Mouse (Mus musculus) liver, embryonic 14.5 days (tissue): ENCODE data around the gene Uggt2. TPM values are rescaled to one million over a fixed set of nuclear protein-coding genes. Genes with fewer than 3 reads are reported as not detected.

Experiments
- ATAC-seq: fragments of 200-750 bp; cut with Nextera tagmentation; 2 replicates; pipeline ENCODE4 v1.8.0; 2017; ENCODE audit warnings: moderate number of reproducible peaks, mild to moderate bottlenecking, moderate library complexity; ENCODE audit not compliant: insufficient read depth
- DNase-seq, 3 experiments: peaks; one replicate each; pipeline ENCODE4 v3.0.0-alpha.2; 2012 to 2013; ENCODE audit warnings: low read depth in 3 of 3, low spot score in 3 of 3
- H3K27ac ChIP-seq: fragments of 300-500 bp; sonication (generic); 2 replicates; pipeline ENCODE4 v1.5.1; 2014; ENCODE audit warnings: moderate library complexity, mild to moderate bottlenecking, control low read depth, inconsistent platforms
- H3K27me3 ChIP-seq: fragments of 300-500 bp; sonication (generic); 2 replicates; pipeline ENCODE4 v1.6.1; 2014; ENCODE audit warnings: mild to moderate bottlenecking, low read length, moderate library complexity; ENCODE audit not compliant: control insufficient read depth, insufficient read depth
- H3K36me3 ChIP-seq: fragments of 300-500 bp; sonication (generic); replicated peaks from 2 replicates; pipeline ENCODE4 v1.6.1; 2014; ENCODE audit warnings: low read depth; ENCODE audit not compliant: control insufficient read depth, insufficient read depth
- H3K4me1 ChIP-seq, 2 experiments: fragments of 200-500 bp in 1 of 2; fragments of 300-500 bp in 1 of 2; sonication (generic) in 1 of 2; replicated peaks; 2 replicates each; pipeline ENCODE4 v1.6.1; 2012 to 2014; ENCODE audit warnings: antibody characterized with exemption in 1 of 2, inconsistent platforms in 1 of 2, low read length in 1 of 2; ENCODE audit not compliant: control insufficient read depth in 2 of 2, insufficient read depth in 2 of 2
- H3K4me2 ChIP-seq: fragments of 300-500 bp; sonication (generic); 2 replicates; pipeline ENCODE4 v1.6.1; 2014; ENCODE audit warnings: low read depth, mild to moderate bottlenecking, control low read depth, moderate library complexity
- H3K4me3 ChIP-seq, 2 experiments: fragments of 200-500 bp in 1 of 2; fragments of 300-500 bp in 1 of 2; sonication (generic) in 1 of 2; 2 replicates each; pipeline ENCODE4 v1.5.1; 2012 to 2014; ENCODE audit warnings: low read depth in 2 of 2, low read length in 2 of 2, mild to moderate bottlenecking in 2 of 2, control low read depth in 1 of 2, inconsistent platforms in 1 of 2, moderate library complexity in 1 of 2; ENCODE audit not compliant: insufficient read depth in 1 of 2
- H3K9ac ChIP-seq: fragments of 300-500 bp; sonication (generic); replicated peaks from 2 replicates; pipeline ENCODE4 v1.6.1; 2014; ENCODE audit warnings: mild to moderate bottlenecking, control low read depth, moderate library complexity
- H3K9me3 ChIP-seq: fragments of 300-500 bp; sonication (generic); 2 replicates; pipeline ENCODE4 v1.6.1; 2016; ENCODE audit warnings: low read length, mixed read lengths; ENCODE audit not compliant: control insufficient read depth
- CTCF ChIP-seq: IDR thresholded peaks from 2 replicates; pipeline ENCODE4 v1.5.1; 2016; ENCODE audit warnings: antibody characterized with exemption, low read depth, control low read depth
- EP300 ChIP-seq: IDR thresholded peaks from 2 replicates; pipeline ENCODE4 v1.6.1; 2016; ENCODE audit warnings: antibody characterized with exemption, low read depth
- WGBS: fragments of 180-500 bp; shearing (Covaris S2); extraction: QIAGEN DNeasy Blood & Tissue Kit; methylation state at CpG from one replicate; pipeline ENCODE4 v1.1.7; 2014; ENCODE audit not compliant: insufficient replicate concordance; 5-methylcytosine and 5-hydroxymethylcytosine counted together
- polyA plus RNA-seq, 2 experiments: library from polyadenylated mRNA; depleted of rRNA in 1 of 2; stranded (reverse) in 1 of 2; unstranded in 1 of 2; fragments of >200 nt; fragmentation: Nextera tagmentation in 1 of 2; extraction: Ambion mirVana in 1 of 2; gene quantifications; 2 replicates each; pipeline versions ENCODE4 v1.2.1 to v1.2.3; 2012 to 2014

Gene Uggt2
- polyA plus RNA-seq, 2 experiments, result 1.3 to 1.6 TPM

- DNase-seq (peak; percentile 95 to 97 (median 96)), ATAC-seq (peak; percentile 100)
- WGBS, result under 1% methylated on average over 13 of the region's 13 CpGs
- H3K27ac ChIP-seq, result peak overlapping the region; percentile 73
- peak overlapping the region; percentile 57 for H3K9ac ChIP-seq
- no peaks in the 10 kb centered on the region for H3K36me3 ChIP-seq
- peaks cover 0 to 3% of the 10 kb centered on the region in 2 experiments; a peak in 2 of 4 replicates for H3K4me1 ChIP-seq
- no peaks in the 10 kb centered on the region for H3K27me3 ChIP-seq
- no peaks in the 10 kb centered on the region for H3K9me3 ChIP-seq
- peak overlapping the region; percentile 98 for H3K4me2 ChIP-seq
- peak overlapping the region; percentile 59 to 64 for H3K4me3 ChIP-seq
- TF ChIP-seq CTCF, result no peak
- TF ChIP-seq EP300, result no peak
Observed at GRCm38 (mm10) chr14:119007103-119007951, 91.9 kb downstream of the Uggt2 start.

DNA sequence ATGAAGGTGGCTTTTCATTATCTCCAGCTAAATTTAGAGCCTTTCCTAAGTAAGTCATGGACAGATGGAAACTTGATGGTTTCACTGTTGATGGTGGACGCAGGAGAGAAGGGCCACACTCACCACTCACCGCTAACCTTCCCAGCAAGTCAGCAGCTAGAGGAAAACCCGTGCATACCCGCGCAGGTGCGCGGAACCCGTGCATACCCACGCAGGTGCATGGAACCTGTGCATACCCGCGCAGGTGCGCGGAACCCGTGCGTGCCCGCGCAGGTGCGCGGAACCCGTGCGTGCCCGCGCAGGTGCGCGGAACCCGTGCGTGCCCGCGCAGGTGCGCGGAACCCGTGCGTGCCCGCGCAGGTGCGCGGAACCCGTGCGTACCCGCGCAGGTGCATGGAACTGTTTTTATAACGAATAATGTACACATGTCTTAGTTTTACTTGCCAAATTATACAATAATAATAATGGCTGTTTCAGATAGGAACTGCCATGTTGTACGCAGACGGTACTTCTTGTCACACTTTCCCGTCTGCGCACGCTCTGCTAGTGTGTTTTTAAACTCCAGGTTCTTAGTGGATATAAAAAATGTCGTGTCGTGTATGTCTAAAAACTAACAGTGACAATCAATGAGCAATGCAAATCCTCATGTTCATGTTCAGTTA is 92.7 kb downstream of the Uggt2 start:
- Histone ChIP-seq H3K9me3 (no peaks in the 10 kb centered on the region), H3K4me3 (peak overlapping the region; percentile 59 to 64), H3K27me3 (no peaks in the 10 kb centered on the region), H3K4me1 (peaks cover 0 to 3% of the 10 kb centered on the region in 2 experiments; a peak in 2 of 4 replicates), H3K9ac (peak overlapping the region; percentile 56), H3K4me2 (peak overlapping the region; percentile 98), H3K36me3 (no peaks in the 10 kb centered on the region), H3K27ac (peak overlapping the region; percentile 73)
- DNase-seq, result peak in 1 of 3 experiments; percentile 31
- no peak for ATAC-seq
- no peak for TF ChIP-seq EP300
- TF ChIP-seq CTCF, result no peak
- WGBS, result 2% methylated on average over 49 of the region's 49 CpGs

- no peaks in the 10 kb centered on the region for H3K36me3 ChIP-seq
- no peak overlapping the region for H3K9ac ChIP-seq
- 17% methylated on average over 5 of the region's 5 CpGs for WGBS
- DNase-seq, result no peak
- no peak overlapping the region for H3K27ac ChIP-seq
- ATAC-seq, result no peak
- peak overlapping the region; percentile 98 for H3K4me2 ChIP-seq
- TF ChIP-seq EP300 (no peak), CTCF (no peak)
- H3K4me3 ChIP-seq, result no peak overlapping the region
- H3K9me3 ChIP-seq, result no peaks in the 10 kb centered on the region
- H3K27me3 ChIP-seq, result no peaks in the 10 kb centered on the region
- H3K4me1 ChIP-seq, result peaks cover 0 to 3% of the 10 kb centered on the region in 2 experiments; a peak in 2 of 4 replicates
Observed at GRCm38 (mm10) chr14:119005834-119006233, 93.4 kb downstream of the Uggt2 start.

- ATAC-seq (no peak), DNase-seq (peak in 1 of 3 experiments; percentile 36)
- H3K4me2 ChIP-seq, result no peak overlapping the region
- H3K36me3 ChIP-seq, result no peaks in the 10 kb centered on the region
- no peaks in the 10 kb centered on the region for H3K27me3 ChIP-seq
- no peak overlapping the region for H3K27ac ChIP-seq
- no peak overlapping the region for H3K4me3 ChIP-seq
- no peaks in the 10 kb centered on the region for H3K9me3 ChIP-seq
- no peak overlapping the region for H3K9ac ChIP-seq
- TF ChIP-seq EP300 (no peak), CTCF (peak; percentile 67)
- peaks cover 0 to 3% of the 10 kb centered on the region in 2 experiments; a peak in 2 of 4 replicates for H3K4me1 ChIP-seq
Observed at GRCm38 (mm10) chr14:119003320-119003719, 95.9 kb downstream of the Uggt2 start.

DNA sequence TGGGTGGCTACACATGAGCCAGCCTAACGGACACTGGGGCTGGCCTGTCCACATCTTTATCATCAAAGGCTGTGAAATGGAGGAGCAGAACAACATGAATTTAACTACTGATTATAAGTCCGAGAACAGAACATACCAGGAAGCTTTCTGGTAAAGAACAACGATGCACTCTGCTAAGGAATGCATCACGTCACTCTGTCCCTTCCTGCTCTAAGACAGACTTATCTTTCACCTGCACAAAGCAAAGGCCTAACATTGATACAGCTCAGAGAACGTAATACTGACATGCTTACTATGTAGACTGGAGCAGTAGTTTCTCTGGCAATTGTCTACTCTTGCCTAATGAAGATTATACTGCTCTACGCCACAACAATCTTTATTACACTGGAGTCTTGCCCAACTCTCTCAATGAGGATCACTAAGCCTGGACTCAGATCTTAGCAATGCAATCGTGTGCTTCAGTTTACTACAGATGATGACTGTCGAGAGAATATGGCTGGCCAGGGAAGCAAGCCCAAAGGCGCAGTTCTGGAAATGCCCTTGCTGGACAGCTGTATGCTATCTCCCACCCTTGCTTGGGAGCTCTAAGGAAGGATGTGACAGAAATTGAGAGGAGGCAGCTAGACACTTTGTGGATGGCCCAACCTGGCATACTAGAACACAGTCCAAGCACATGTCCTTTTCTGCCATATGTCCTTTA is 103.9 kb downstream of the Uggt2 start:
- ATAC-seq (no peak; the same call in 1 of the 2 replicates), DNase-seq (no peak)
- Histone ChIP-seq H3K4me3 (no peak overlapping the region), H3K4me1 (no peaks in the 10 kb centered on the region), H3K27ac (no peak overlapping the region), H3K9ac (no peak overlapping the region), H3K36me3 (no peaks in the 10 kb centered on the region), H3K27me3 (no peaks in the 10 kb centered on the region), H3K4me2 (no peak overlapping the region), H3K9me3 (no peaks in the 10 kb centered on the region)
- TF ChIP-seq EP300 (no peak), CTCF (no peak)
- 63% methylated on average over 9 of the region's 9 CpGs for WGBS
